Comparison of ENCODE assay signal across 9 mouse cellular contexts in the genomic region with DNA sequence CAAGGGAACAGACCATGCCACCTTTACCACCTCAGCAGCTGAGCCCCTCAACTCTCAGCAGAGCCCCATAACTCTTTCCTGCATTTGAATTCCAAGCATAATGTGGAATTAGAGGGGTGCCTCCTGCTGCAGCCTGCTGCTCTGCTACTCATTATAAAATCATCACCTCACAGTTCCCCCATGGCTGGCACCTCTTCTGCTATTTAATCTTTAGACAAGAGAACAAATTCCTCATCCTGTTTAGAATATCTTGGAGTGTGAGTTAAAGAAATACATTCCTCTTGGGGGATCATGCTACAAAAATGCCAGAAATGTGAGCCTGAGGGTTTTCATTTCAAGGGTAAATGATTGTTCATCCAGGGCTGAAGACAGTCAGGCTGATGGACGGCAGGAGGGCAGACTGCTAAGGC.
A peak's percentile ranks its signal among the peaks of the same experiment; 100 is the strongest.
DNase-seq lines count a peak whose midpoint lies in the region; ATAC-seq and TF ChIP-seq lines count a peak whose summit lies in the region.
"Had no signal": no experiment of that assay in that cellular context is flagged by ENCODE, and none has a peak within 500 bp of the region (broad histone marks: within the 10 kb centered on the region; RNA-seq: fewer than 3 reads in every experiment).

No protein-coding gene starts in this region.

- H3K9me3 ChIP-seq in kidney, postnatal 0 days (replicated peaks; ENCODE audit: low read length), result no peaks in the 10 kb centered on the region
- H3K9me3 ChIP-seq in kidney, embryonic 16.5 days (ENCODE audit: low read length), result no peaks in the 10 kb centered on the region
- H3K9me3 ChIP-seq in forebrain, embryonic 16.5 days (ENCODE audit: control insufficient read depth, low read length), result no peaks in the 10 kb centered on the region
- H3K9me3 ChIP-seq: limb, embryonic 12.5 days had no signal

- peak; percentile 16 for DNase-seq in embryo, embryonic 10 days (ENCODE audit: low spot score)
- DNase-seq in embryo, embryonic 9.5 days (ENCODE audit: extremely low spot score), result no peak
- peak; percentile 57 for DNase-seq in kidney, postnatal 0 days (ENCODE audit: low spot score)
- peak; percentile 89 for DNase-seq in brain, embryonic 14.5 days (ENCODE audit: low read depth)
- no peak for DNase-seq in thymus, postnatal 36 days
- no peak for DNase-seq in left cerebral cortex, adult 9 months (ENCODE audit: low spot score in 2 of 2)

- no peak for TF ChIP-seq POLR2A in brain, embryonic 14.5 days (IDR thresholded peaks at IDR 0.05; ENCODE audit: borderline replicate concordance, extremely low read depth, insufficient read depth, insufficient read length, poor library complexity, severe bottlenecking)

- no peak overlapping the region for H3K9ac ChIP-seq in kidney, postnatal 0 days (ENCODE audit: low read depth, low read length)
- no peak overlapping the region for H3K9ac ChIP-seq in kidney, embryonic 16.5 days (replicated peaks; ENCODE audit: low read length)
- no peak overlapping the region for H3K9ac ChIP-seq in forebrain, embryonic 16.5 days (replicated peaks; ENCODE audit: low read depth, low read length)
- H3K9ac ChIP-seq: limb, embryonic 12.5 days had no signal

- WGBS in kidney, postnatal 0 days, result 31% methylated on average over 1 of the region's 1 CpGs
- 31% methylated on average over 1 of the region's 1 CpGs for WGBS in kidney, embryonic 16.5 days
- WGBS in forebrain, embryonic 16.5 days, result 20% methylated on average over 1 of the region's 1 CpGs

- H3K4me2 ChIP-seq in kidney, postnatal 0 days (ENCODE audit: low read length), result no peak overlapping the region
- H3K4me2 ChIP-seq in kidney, embryonic 16.5 days (replicated peaks; ENCODE audit: low read depth, low read length), result no peak overlapping the region
- no peak overlapping the region for H3K4me2 ChIP-seq in forebrain, embryonic 16.5 days (ENCODE audit: low read length)
- H3K4me2 ChIP-seq: limb, embryonic 12.5 days had no signal

- 0 out of 2 replicates have a peak, but pooled peaks have one; percentile 0 for TF ChIP-seq CTCF in kidney, postnatal 0 days (IDR thresholded peaks at IDR 0.05; ENCODE audit: low read depth)
- TF ChIP-seq CTCF in brain, embryonic 14.5 days (IDR thresholded peaks at IDR 0.05; ENCODE audit: borderline replicate concordance, extremely low read depth, insufficient read depth, insufficient read length), result no peak

- H3K27ac ChIP-seq in kidney, postnatal 0 days, result no peak overlapping the region
- H3K27ac ChIP-seq in kidney, embryonic 16.5 days (ENCODE audit: low read length), result no peak overlapping the region
- peak overlapping the region; percentile 78 for H3K27ac ChIP-seq in forebrain, embryonic 16.5 days (ENCODE audit: low read length)
- H3K27ac ChIP-seq: limb, embryonic 12.5 days had no signal

- H3K4me1 ChIP-seq in kidney, postnatal 0 days (replicated peaks; ENCODE audit: insufficient read depth, low read length), result peaks cover 10% of the 10 kb centered on the region
- peaks cover 11% of the 10 kb centered on the region for H3K4me1 ChIP-seq in kidney, embryonic 16.5 days (ENCODE audit: insufficient read depth, low read length)
- peaks cover 36% of the 10 kb centered on the region for H3K4me1 ChIP-seq in forebrain, embryonic 16.5 days (replicated peaks; ENCODE audit: control insufficient read depth, insufficient read depth, low read length)

- ATAC-seq in kidney, postnatal 0 days (replicated peaks; ENCODE audit: low FRiP score, low read depth), result no peak
- ATAC-seq in kidney, embryonic 16.5 days (ENCODE audit: low FRiP score, low TSS enrichment), result no peak
- ATAC-seq in forebrain, embryonic 16.5 days, result peak; percentile 76

- H3K4me3 ChIP-seq in kidney, postnatal 0 days (replicated peaks; ENCODE audit: low read depth, low read length), result no peak overlapping the region
- H3K4me3 ChIP-seq in kidney, embryonic 16.5 days (ENCODE audit: low read length), result no peak overlapping the region
- no peak overlapping the region for H3K4me3 ChIP-seq in forebrain, embryonic 16.5 days (replicated peaks; ENCODE audit: low read length)
- H3K4me3 ChIP-seq: limb, embryonic 12.5 days had no signal

- no peaks in the 10 kb centered on the region for H3K27me3 ChIP-seq in kidney, postnatal 0 days (ENCODE audit: insufficient read depth, low read length)
- H3K27me3 ChIP-seq in kidney, embryonic 16.5 days (ENCODE audit: insufficient read depth, low read length), result no peaks in the 10 kb centered on the region
- H3K27me3 ChIP-seq in forebrain, embryonic 16.5 days (replicated peaks; ENCODE audit: control insufficient read depth, insufficient read depth, low read length), result no peaks in the 10 kb centered on the region

- H3K36me3 ChIP-seq in kidney, postnatal 0 days (ENCODE audit: insufficient read depth, low read length), result no peaks in the 10 kb centered on the region
- H3K36me3 ChIP-seq in kidney, embryonic 16.5 days (ENCODE audit: insufficient read depth, low read length), result no peaks in the 10 kb centered on the region
- H3K36me3 ChIP-seq in forebrain, embryonic 16.5 days (ENCODE audit: control insufficient read depth, insufficient read depth), result no peaks in the 10 kb centered on the region

Comparison
In these comparisons a context has a peak if more than half of its experiments do, and no peak if none do; other contexts are left out.
1. DNase-seq: peak in embryo, embryonic 10 days (single experiment), kidney, postnatal 0 days (single experiment) and brain, embryonic 14.5 days (single experiment); none in embryo, embryonic 9.5 days (single experiment), thymus, postnatal 36 days (0 of 2) and left cerebral cortex, adult 9 months (0 of 2).